Mouse (Mus musculus) intestine, postnatal 0 days (tissue): ENCODE measurements around the gene Pgf. TPM values are rescaled to one million over a fixed set of nuclear protein-coding genes. Genes with fewer than 3 reads are reported as not detected.
A peak's percentile ranks its signal among the peaks of the same experiment; 100 is the strongest.

ENCODE experiments used
- ATAC-seq: fragments of 200-750 bp; cut with Nextera tagmentation; 2 replicates; pipeline ENCODE4 v1.8.0; 2017; ENCODE audit warnings: mild to moderate bottlenecking, moderate TSS enrichment, moderate library complexity
- H3K27ac ChIP-seq: fragments of 300-500 bp; sonication (generic); 2 replicates; pipeline ENCODE4 v1.5.1; 2014; ENCODE audit warnings: mild to moderate bottlenecking, low read depth, low read length, moderate library complexity
- H3K27me3 ChIP-seq: fragments of 300-500 bp; sonication (generic); replicated peaks from 2 replicates; pipeline ENCODE4 v1.6.1; 2014; ENCODE audit warnings: low read length, mixed read lengths; ENCODE audit not compliant: control insufficient read depth, insufficient read depth
- H3K36me3 ChIP-seq: fragments of 300-500 bp; sonication (generic); 2 replicates; pipeline ENCODE4 v1.6.1; 2014; ENCODE audit warnings: mild to moderate bottlenecking, moderate library complexity; ENCODE audit not compliant: control insufficient read depth, insufficient read depth
- H3K4me1 ChIP-seq: fragments of 300-500 bp; sonication (generic); replicated peaks from 2 replicates; pipeline ENCODE4 v1.6.1; 2014; ENCODE audit warnings: antibody characterized with exemption, low read length, mixed read lengths; ENCODE audit not compliant: control insufficient read depth, insufficient read depth
- H3K4me2 ChIP-seq: fragments of 300-500 bp; sonication (generic); replicated peaks from 2 replicates; pipeline ENCODE4 v1.6.1; 2014; ENCODE audit warnings: low read depth, mild to moderate bottlenecking, moderate library complexity
- H3K4me3 ChIP-seq: fragments of 300-500 bp; sonication (generic); 2 replicates; pipeline ENCODE4 v1.5.1; 2014; ENCODE audit warnings: low read depth, low read length
- H3K9ac ChIP-seq: fragments of 300-500 bp; sonication (generic); 2 replicates; pipeline ENCODE4 v1.6.1; 2014; ENCODE audit warnings: mild to moderate bottlenecking, low read depth, low read length
- H3K9me3 ChIP-seq: fragments of 300-500 bp; sonication (generic); 2 replicates; pipeline ENCODE4 v1.6.1; 2016; ENCODE audit warnings: mixed run types; ENCODE audit not compliant: control insufficient read depth
- CTCF ChIP-seq: sonication (generic); IDR thresholded peaks from 2 replicates; pipeline ENCODE4 v1.5.1; 2016; ENCODE audit warnings: low read depth, mild to moderate bottlenecking, control low read depth, antibody characterized with exemption, moderate library complexity
- WGBS: fragments of 180-500 bp; shearing (Covaris S2); extraction: QIAGEN DNeasy Blood & Tissue Kit; methylation state at CpG from one replicate; pipeline ENCODE4 v1.1.7; 2014; 5-methylcytosine and 5-hydroxymethylcytosine counted together
- polyA plus RNA-seq: library from polyadenylated mRNA; unstranded; fragments of >200 nt; fragmentation: Nextera tagmentation; extraction: Ambion mirVana; gene quantifications from 2 replicates; pipeline ENCODE4 v1.2.1, GENCODE M21; 2015

Pgf gene
- polyA plus RNA-seq, 1 experiment from 2014 or later = 3.9 TPM

- WGBS = 49% methylated on average over 24 of the region's 24 CpGs
- H3K9ac ChIP-seq = no peak overlapping the region
- H3K27ac ChIP-seq = no peak overlapping the region
- H3K4me2 ChIP-seq = no peak overlapping the region
- H3K4me1 ChIP-seq = no peaks in the 10 kb centered on the region
- no peak overlapping the region for H3K4me3 ChIP-seq
- H3K27me3 ChIP-seq = no peaks in the 10 kb centered on the region
- H3K9me3 ChIP-seq = no peaks in the 10 kb centered on the region
- TF ChIP-seq CTCF = peak; percentile 11; the same call in 1 of the 2 replicates
- ATAC-seq = no peak
- no peaks in the 10 kb centered on the region for H3K36me3 ChIP-seq
Observed at GRCm38 (mm10) chr12:85200929-85201829, 23.6 kb upstream of the Pgf start.

- no peak overlapping the region for H3K4me3 ChIP-seq
- no peak overlapping the region for H3K27ac ChIP-seq
- H3K4me2 ChIP-seq = no peak overlapping the region
- no peak for TF ChIP-seq CTCF
- H3K27me3 ChIP-seq = no peaks in the 10 kb centered on the region
- 78% methylated on average over 1 of the region's 1 CpGs for WGBS
- no peaks in the 10 kb centered on the region for H3K9me3 ChIP-seq
- H3K9ac ChIP-seq = no peak overlapping the region
- H3K4me1 ChIP-seq = no peaks in the 10 kb centered on the region
- no peaks in the 10 kb centered on the region for H3K36me3 ChIP-seq
- ATAC-seq = no peak
Observed at GRCm38 (mm10) chr12:85199954-85200353, 22.4 kb upstream of the Pgf start.

- 47% methylated on average over 8 of the region's 8 CpGs for WGBS
- ATAC-seq = no peak
Observed at GRCm38 (mm10) chr12:85197936-85198335, 20.3 kb upstream of the Pgf start.

GRCm38 (mm10) chr12:85197371-85197770 lies 19.8 kb upstream of the Pgf start:
- no peaks in the 10 kb centered on the region; the same call in 1 of the 2 replicates for H3K4me1 ChIP-seq

More at GRCm38 (mm10) chr12:85197936-85198335, 20.3 kb upstream of the Pgf start:
- Histone ChIP-seq H3K9ac (no peak overlapping the region), H3K27me3 (no peaks in the 10 kb centered on the region), H3K9me3 (no peaks in the 10 kb centered on the region), H3K4me3 (no peak overlapping the region), H3K27ac (no peak overlapping the region), H3K4me2 (no peak overlapping the region), H3K4me1 (no peaks in the 10 kb centered on the region; the same call in 1 of the 2 replicates), H3K36me3 (no peaks in the 10 kb centered on the region)
- TF ChIP-seq CTCF = no peak

GRCm38 (mm10) chr12:85196191-85196590 lies 18.6 kb upstream of the Pgf start:
- Histone ChIP-seq H3K27ac (no peak overlapping the region), H3K4me2 (no peak overlapping the region), H3K4me1 (no peaks in the 10 kb centered on the region; the same call in 1 of the 2 replicates), H3K9ac (no peak overlapping the region), H3K9me3 (no peaks in the 10 kb centered on the region), H3K4me3 (no peak overlapping the region), H3K36me3 (no peaks in the 10 kb centered on the region), H3K27me3 (no peaks in the 10 kb centered on the region)
- 82% methylated on average over 10 of the region's 10 CpGs for WGBS
- TF ChIP-seq CTCF = no peak
- ATAC-seq = no peak

More at GRCm38 (mm10) chr12:85197371-85197770, 19.8 kb upstream of the Pgf start:
- TF ChIP-seq CTCF = no peak
- no peaks in the 10 kb centered on the region for H3K36me3 ChIP-seq
- no peaks in the 10 kb centered on the region for H3K27me3 ChIP-seq
- WGBS = 76% methylated on average over 7 of the region's 7 CpGs
- H3K4me2 ChIP-seq = no peak overlapping the region
- H3K4me3 ChIP-seq = no peak overlapping the region
- no peaks in the 10 kb centered on the region for H3K9me3 ChIP-seq
- H3K9ac ChIP-seq = no peak overlapping the region
- H3K27ac ChIP-seq = no peak overlapping the region
- no peak for ATAC-seq

- Histone ChIP-seq H3K36me3 (no peaks in the 10 kb centered on the region), H3K4me1 (no peaks in the 10 kb centered on the region; the same call in 1 of the 2 replicates), H3K9ac (no peak overlapping the region), H3K4me3 (no peak overlapping the region), H3K27ac (no peak overlapping the region), H3K27me3 (no peaks in the 10 kb centered on the region), H3K4me2 (no peak overlapping the region), H3K9me3 (no peaks in the 10 kb centered on the region)
- 71% methylated on average over 5 of the region's 5 CpGs for WGBS
- no peak for TF ChIP-seq CTCF
- no peak for ATAC-seq
Observed at GRCm38 (mm10) chr12:85195086-85195485, 17.5 kb upstream of the Pgf start.
